Mouse (Mus musculus): ENCODE results near the gene Hist3h2a. TPM values are rescaled to one million over a fixed set of nuclear protein-coding genes. Genes with fewer than 3 reads are reported as not detected.

The Hist3h2a gene
- polyA plus RNA-seq, 1 experiment from 2014 or later: 18.7 TPM

- Histone ChIP-seq H3K27ac (replicated peaks) (peak overlapping the region; percentile 35; the same call in 1 of the 2 replicates), H3K36me3 (ENCODE audit: control insufficient read depth, insufficient read depth, low read length) (no peaks in the 10 kb centered on the region), H3K27me3 (ENCODE audit: control insufficient read depth, insufficient read depth, low read length) (no peaks in the 10 kb centered on the region), H3K4me3 (ENCODE audit: low read depth, low read length) (peak overlapping the region; percentile 52), H3K9me3 (ENCODE audit: control insufficient read depth, low read length) (no peaks in the 10 kb centered on the region), H3K9ac (ENCODE audit: low read length) (peak overlapping the region; percentile 50), H3K4me1 (replicated peaks; ENCODE audit: control insufficient read depth, insufficient read depth) (no peaks in the 10 kb centered on the region; the same call in 1 of the 2 replicates), H3K4me2 (replicated peaks; ENCODE audit: low read depth) (peak overlapping the region; percentile 80)
- ATAC-seq (ENCODE audit: low FRiP score, low TSS enrichment) (peak; percentile 80), DNase-seq (ENCODE audit: low spot score) (peak; percentile 80)
- TF ChIP-seq CTCF (IDR thresholded peaks at IDR 0.05; ENCODE audit: low read depth) (peak; percentile 56), EP300 (optimal IDR thresholded peaks at IDR 0.05) (no peak)
- 3% methylated on average over 40 of the region's 40 CpGs for WGBS
Observed at GRCm38 (mm10) chr11:58959921-58960465, 5.5 kb downstream of the Hist3h2a start.

- WGBS: 61% methylated on average over 49 of the region's 50 CpGs
- Histone ChIP-seq H3K4me1 (replicated peaks; ENCODE audit: control insufficient read depth, insufficient read depth) (no peaks in the 10 kb centered on the region; the same call in 1 of the 2 replicates), H3K27me3 (ENCODE audit: control insufficient read depth, insufficient read depth, low read length) (no peaks in the 10 kb centered on the region), H3K9ac (ENCODE audit: low read length) (no peak overlapping the region), H3K27ac (replicated peaks) (no peak overlapping the region), H3K4me2 (replicated peaks; ENCODE audit: low read depth) (no peak overlapping the region), H3K36me3 (ENCODE audit: control insufficient read depth, insufficient read depth, low read length) (no peaks in the 10 kb centered on the region), H3K9me3 (ENCODE audit: control insufficient read depth, low read length) (no peaks in the 10 kb centered on the region), H3K4me3 (ENCODE audit: low read depth, low read length) (no peak overlapping the region)
- no peak for ATAC-seq (ENCODE audit: low FRiP score, low TSS enrichment)
- TF ChIP-seq EP300 (optimal IDR thresholded peaks at IDR 0.05) (no peak), CTCF (IDR thresholded peaks at IDR 0.05; ENCODE audit: low read depth) (no peak)
- no peak for DNase-seq (ENCODE audit: low spot score)
Observed at GRCm38 (mm10) chr11:58961364-58962177, 7.1 kb downstream of the Hist3h2a start.

DNA sequence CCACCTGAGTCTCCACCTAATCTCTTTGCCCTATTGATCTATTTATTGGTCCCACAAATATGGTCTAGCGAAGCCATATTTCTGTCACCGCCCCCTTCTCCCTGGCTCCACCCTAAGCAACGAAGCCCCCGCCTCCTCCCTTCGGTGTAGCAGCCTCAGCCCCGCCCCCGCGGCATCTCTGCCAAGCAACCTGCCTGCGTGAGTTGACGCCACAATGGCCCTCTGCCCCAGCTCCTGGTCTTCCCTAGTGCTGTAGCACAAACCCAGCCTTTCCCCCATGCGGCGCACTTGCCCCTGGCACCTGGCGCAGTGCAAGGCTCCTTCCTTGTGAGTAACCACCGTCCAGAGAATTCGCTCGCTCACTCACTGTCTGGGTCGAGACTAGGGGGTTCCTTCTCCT is 9.1 kb downstream of the Hist3h2a start:
- ATAC-seq (ENCODE audit: low FRiP score, low TSS enrichment) (no peak; the same call in 1 of the 2 replicates), DNase-seq (ENCODE audit: low spot score) (peak; percentile 73)
- Histone ChIP-seq H3K4me3 (ENCODE audit: low read depth, low read length) (no peak overlapping the region), H3K4me2 (replicated peaks; ENCODE audit: low read depth) (no peak overlapping the region), H3K36me3 (ENCODE audit: control insufficient read depth, insufficient read depth, low read length) (no peaks in the 10 kb centered on the region), H3K9me3 (ENCODE audit: control insufficient read depth, low read length) (no peaks in the 10 kb centered on the region), H3K9ac (ENCODE audit: low read length) (no peak overlapping the region), H3K27me3 (ENCODE audit: control insufficient read depth, insufficient read depth, low read length) (no peaks in the 10 kb centered on the region), H3K4me1 (replicated peaks; ENCODE audit: control insufficient read depth, insufficient read depth) (no peaks in the 10 kb centered on the region; the same call in 1 of the 2 replicates), H3K27ac (replicated peaks) (no peak overlapping the region)
- 40% methylated on average over 13 of the region's 17 CpGs for WGBS
- TF ChIP-seq CTCF (IDR thresholded peaks at IDR 0.05; ENCODE audit: low read depth) (no peak), EP300 (optimal IDR thresholded peaks at IDR 0.05) (no peak)

DNA sequence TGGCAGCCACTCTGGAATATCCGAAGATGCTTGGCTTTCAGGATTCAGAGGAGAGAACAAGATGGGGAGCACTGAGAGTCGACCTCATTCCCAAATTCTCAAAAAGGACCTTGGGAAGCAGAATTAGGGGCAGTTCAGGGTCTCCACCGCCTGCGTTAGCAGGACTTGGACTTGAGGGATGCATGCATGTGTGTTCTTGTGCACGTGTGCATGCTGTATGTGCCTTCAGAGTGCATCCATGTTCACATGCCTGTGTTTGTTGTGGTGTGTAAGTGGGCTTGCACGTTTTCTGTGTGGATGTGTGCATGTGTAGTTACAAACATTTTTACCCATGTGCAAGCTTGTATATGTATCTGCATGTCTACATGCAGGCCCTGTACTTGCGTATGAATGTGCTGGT is 9.7 kb downstream of the Hist3h2a start:
- TF ChIP-seq EP300 (optimal IDR thresholded peaks at IDR 0.05) (no peak), CTCF (IDR thresholded peaks at IDR 0.05; ENCODE audit: low read depth) (no peak)
- H3K9ac ChIP-seq (ENCODE audit: low read length): no peak overlapping the region
- H3K4me1 ChIP-seq (replicated peaks; ENCODE audit: control insufficient read depth, insufficient read depth): no peaks in the 10 kb centered on the region; the same call in 1 of the 2 replicates
- no peak for ATAC-seq (ENCODE audit: low FRiP score, low TSS enrichment)
- H3K27ac ChIP-seq (replicated peaks): no peak overlapping the region
- WGBS: 83% methylated on average over 7 of the region's 7 CpGs
- H3K4me2 ChIP-seq (replicated peaks; ENCODE audit: low read depth): no peak overlapping the region
- H3K36me3 ChIP-seq (ENCODE audit: control insufficient read depth, insufficient read depth, low read length): no peaks in the 10 kb centered on the region
- no peaks in the 10 kb centered on the region for H3K9me3 ChIP-seq (ENCODE audit: control insufficient read depth, low read length)
- no peak for DNase-seq (ENCODE audit: low spot score)
- no peaks in the 10 kb centered on the region for H3K27me3 ChIP-seq (ENCODE audit: control insufficient read depth, insufficient read depth, low read length)
- no peak overlapping the region for H3K4me3 ChIP-seq (ENCODE audit: low read depth, low read length)

DNA sequence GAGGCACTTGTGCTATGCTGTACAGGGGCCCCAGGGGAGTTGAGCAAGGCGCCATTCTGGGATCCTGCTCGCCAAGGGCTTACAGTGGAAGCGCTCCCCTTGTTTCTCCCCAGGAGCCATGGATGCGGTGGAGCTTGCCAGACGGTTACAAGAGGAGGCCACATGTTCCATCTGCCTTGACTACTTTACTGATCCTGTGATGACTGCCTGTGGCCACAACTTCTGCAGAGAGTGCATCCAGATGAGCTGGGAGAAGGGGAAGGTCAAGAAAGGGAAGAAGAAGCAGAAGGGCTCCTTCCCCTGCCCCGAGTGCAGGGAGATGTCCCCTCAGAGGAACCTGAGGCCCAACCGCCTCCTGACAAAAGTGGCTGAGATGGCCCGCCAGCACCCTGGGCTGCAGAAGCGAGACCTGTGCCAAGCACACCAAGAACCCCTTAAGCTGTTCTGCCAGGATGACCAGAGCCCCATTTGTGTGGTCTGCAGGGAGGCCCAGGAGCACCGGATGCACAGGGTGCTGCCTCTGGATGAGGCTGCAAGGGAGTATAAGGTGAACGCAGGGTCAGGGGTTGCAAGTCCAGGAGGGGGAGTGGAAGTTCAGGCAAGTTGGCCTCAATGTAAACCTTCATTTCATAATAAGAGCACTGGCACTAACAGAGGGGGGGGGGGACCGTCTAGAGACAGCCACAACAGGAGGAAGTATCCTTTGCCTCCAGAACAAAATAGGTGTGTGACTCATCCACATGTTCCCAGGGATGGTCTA is 10.7 kb downstream of the Hist3h2a start:
- ATAC-seq (ENCODE audit: low FRiP score, low TSS enrichment): no peak
- no peaks in the 10 kb centered on the region for H3K27me3 ChIP-seq (ENCODE audit: control insufficient read depth, insufficient read depth, low read length)
- no peaks in the 10 kb centered on the region for H3K36me3 ChIP-seq (ENCODE audit: control insufficient read depth, insufficient read depth, low read length)
- no peak for TF ChIP-seq CTCF (IDR thresholded peaks at IDR 0.05; ENCODE audit: low read depth)
- no peak for TF ChIP-seq EP300 (optimal IDR thresholded peaks at IDR 0.05)
- H3K9ac ChIP-seq (ENCODE audit: low read length): no peak overlapping the region
- no peak overlapping the region for H3K4me3 ChIP-seq (ENCODE audit: low read depth, low read length)
- no peak overlapping the region for H3K4me2 ChIP-seq (replicated peaks; ENCODE audit: low read depth)
- H3K27ac ChIP-seq (replicated peaks): no peak overlapping the region
- no peaks in the 10 kb centered on the region for H3K9me3 ChIP-seq (ENCODE audit: control insufficient read depth, low read length)
- H3K4me1 ChIP-seq (replicated peaks; ENCODE audit: control insufficient read depth, insufficient read depth): no peaks in the 10 kb centered on the region
- no peak for DNase-seq (ENCODE audit: low spot score)
- WGBS: 49% methylated on average over 12 of the region's 12 CpGs

Measured in stomach, postnatal 0 days (tissue).